Mouse (Mus musculus) heart, adult 2 months (tissue): ENCODE measurements around the gene St13. TPM values are rescaled to one million over a fixed set of nuclear protein-coding genes. Genes with fewer than 3 reads are reported as not detected.

Source experiments
- DNase-seq, 2 experiments: peaks; one replicate each; pipeline ENCODE4 v3.0.0; 2021
- H3K27ac ChIP-seq: fragments of 200-600 bp; 2 replicates; pipeline ENCODE4 v1.8.1; 2022
- H3K27me3 ChIP-seq: fragments of 200-500 bp; 2 replicates; pipeline ENCODE4 v1.6.1; 2012; ENCODE audit warnings: mild to moderate bottlenecking, low read length, inconsistent platforms, mixed read lengths; ENCODE audit not compliant: control insufficient read depth, insufficient read depth
- H3K36me3 ChIP-seq: fragments of 200-500 bp; 2 replicates; pipeline ENCODE4 v1.6.1; 2012; ENCODE audit warnings: low read length, inconsistent platforms; ENCODE audit not compliant: control insufficient read depth, insufficient read depth
- H3K4me1 ChIP-seq: fragments of 200-500 bp; 2 replicates; pipeline ENCODE4 v1.6.1; 2011; ENCODE audit warnings: low read length; ENCODE audit not compliant: control insufficient read depth, insufficient read depth
- H3K4me3 ChIP-seq: fragments of 200-600 bp; 2 replicates; pipeline ENCODE4 v1.8.1; 2022
- H3K79me2 ChIP-seq: fragments of 200-500 bp; replicated peaks from 2 replicates; pipeline ENCODE4 v1.6.1; 2012; ENCODE audit warnings: mild to moderate bottlenecking, inconsistent platforms, low read length, moderate library complexity, mixed read lengths; ENCODE audit not compliant: control insufficient read depth, insufficient read depth
- H3K9ac ChIP-seq: fragments of 200-500 bp; 2 replicates; pipeline ENCODE4 v1.6.1; 2012; ENCODE audit warnings: low read depth, mild to moderate bottlenecking, control low read depth, inconsistent platforms, low read length, mixed read lengths
- CTCF ChIP-seq: fragments of 200-600 bp; IDR thresholded peaks from 2 replicates; pipeline ENCODE4 v1.8.1; 2022; ENCODE audit warnings: antibody characterized with exemption, mild to moderate bottlenecking, moderate library complexity
- EP300 ChIP-seq: fragments of 200-500 bp; IDR thresholded peaks from 2 replicates; pipeline ENCODE4 v1.6.1; 2011; ENCODE audit warnings: low read depth, low read length, control low read depth; ENCODE audit not compliant: insufficient read depth
- POLR2A ChIP-seq: fragments of 200-500 bp; IDR thresholded peaks from 2 replicates; pipeline ENCODE4 v1.6.1; 2011; ENCODE audit warnings: mild to moderate bottlenecking, low read depth, low read length, control low read depth; ENCODE audit not compliant: insufficient read depth
- WGBS: fragments of 180-500 bp; shearing (Covaris S2); methylation state at CpG from one replicate; pipeline ENCODE4 v1.1.7; 2018; 5-methylcytosine and 5-hydroxymethylcytosine counted together
- intact Hi-C: fragments of 180-260 bp; cut with DNase I; formaldehyde crosslinking; loops from one replicate; pipeline ENCODE4 v1.15.1; 2025
- polyA plus RNA-seq: library from polyadenylated mRNA; depleted of rRNA; stranded (reverse); fragments of >200 nt; gene quantifications from 2 replicates; pipeline ENCODE4 v1.2.3, GENCODE M21; 2012
- total RNA-seq, 2 experiments: library from RNA; stranded (reverse); gene quantifications; 2 replicates each; pipeline ENCODE4 v1.2.3; 2021

St13 gene
- total and polyA plus RNA-seq, 3 experiments = 15.8 to 111 (median 108) TPM

DNA sequence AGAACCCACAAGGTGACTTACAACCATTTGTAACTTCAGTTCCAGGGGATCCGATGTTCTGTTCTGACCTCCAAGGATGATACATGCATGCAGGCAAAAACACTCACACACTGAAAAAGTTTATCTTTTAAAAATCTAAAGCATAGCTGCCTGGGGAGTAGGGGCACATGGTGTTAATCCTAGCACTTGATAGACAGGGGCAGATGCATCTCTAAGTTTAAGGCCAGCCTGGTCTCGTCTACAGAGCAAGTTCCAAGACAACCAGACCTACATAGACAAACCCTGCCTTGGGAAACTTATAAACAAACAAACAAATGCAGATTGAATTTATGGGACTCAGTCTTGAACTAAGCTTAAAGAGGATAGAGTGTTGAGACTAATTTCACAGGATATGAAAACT, 21.0 kb downstream of the St13 start:
- 92% methylated on average over 2 of the region's 2 CpGs for WGBS
- no peak overlapping the region for H3K27ac ChIP-seq
- intact Hi-C loops = no loop called here
- no peak for TF ChIP-seq CTCF
- TF ChIP-seq POLR2A = no peak
- no peak for TF ChIP-seq EP300
- H3K4me1 ChIP-seq = no peaks in the 10 kb centered on the region
- DNase-seq = no peak
- H3K27me3 ChIP-seq = no peaks in the 10 kb centered on the region
- no peak overlapping the region for H3K9ac ChIP-seq
- H3K36me3 ChIP-seq = no peaks in the 10 kb centered on the region; the same call in none of the 2 replicates
- no peaks in the 10 kb centered on the region for H3K79me2 ChIP-seq
- no peak overlapping the region for H3K4me3 ChIP-seq

DNA sequence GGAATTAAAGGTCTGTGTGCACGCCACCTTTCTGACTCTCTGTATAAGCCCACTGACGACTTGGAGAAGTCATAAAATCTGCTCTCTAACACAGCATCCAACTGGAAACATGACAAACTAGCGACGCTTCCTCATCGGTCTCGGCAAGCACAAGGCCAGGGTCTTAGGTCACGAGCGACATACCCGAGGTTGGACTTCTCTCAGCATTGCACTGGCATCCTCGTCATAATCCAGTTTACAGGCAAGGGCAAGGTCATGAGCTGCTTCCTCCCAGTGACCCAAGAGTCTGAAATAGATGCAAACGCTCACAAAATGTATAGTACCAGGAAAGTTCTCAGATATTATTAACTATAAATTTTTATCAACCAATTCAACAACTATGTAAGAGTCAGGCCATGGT, 25.3 kb downstream of the St13 start:
- WGBS = 87% methylated on average over 11 of the region's 11 CpGs
- intact Hi-C loops = no loop called here

DNA sequence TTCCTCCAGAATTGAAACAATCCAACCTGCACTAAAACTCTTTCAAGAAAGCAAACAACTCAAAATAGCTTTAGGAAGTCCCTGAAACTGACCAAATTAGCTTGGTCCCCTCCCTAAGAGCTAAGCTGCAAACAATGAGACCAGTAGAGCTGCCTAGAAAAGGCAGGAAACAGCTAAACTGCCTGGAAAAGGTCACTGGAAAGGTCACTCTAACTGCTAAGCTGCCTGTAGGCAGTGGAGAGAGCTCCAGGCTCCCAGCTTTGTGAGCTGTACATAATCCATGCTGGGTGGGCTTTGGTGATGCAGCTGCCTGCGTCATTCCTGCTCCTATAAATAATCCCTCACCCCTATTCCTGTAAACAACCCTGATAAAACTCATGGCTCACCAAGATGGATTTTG, 29.5 kb downstream of the St13 start:
- no peaks in the 10 kb centered on the region for H3K4me1 ChIP-seq
- intact Hi-C loops = no loop called here
- TF ChIP-seq EP300 (no peak), CTCF (no peak), POLR2A (no peak)
- H3K27me3 ChIP-seq = no peaks in the 10 kb centered on the region
- H3K36me3 ChIP-seq = peaks cover 9% of the 10 kb centered on the region
- 84% methylated on average over 1 of the region's 1 CpGs for WGBS
- DNase-seq = no peak
- H3K27ac ChIP-seq = no peak overlapping the region
- H3K9ac ChIP-seq = no peak overlapping the region
- no peaks in the 10 kb centered on the region for H3K79me2 ChIP-seq
- H3K4me3 ChIP-seq = no peak overlapping the region

More for the DNA sequence above, 25.3 kb downstream of the St13 start:
- Histone ChIP-seq H3K36me3 (peaks cover 4% of the 10 kb centered on the region), H3K9ac (no peak overlapping the region), H3K79me2 (no peaks in the 10 kb centered on the region), H3K27ac (no peak overlapping the region), H3K4me1 (no peaks in the 10 kb centered on the region), H3K4me3 (no peak overlapping the region), H3K27me3 (no peaks in the 10 kb centered on the region)
- no peak for TF ChIP-seq CTCF
- TF ChIP-seq POLR2A = no peak
- no peak for TF ChIP-seq EP300
- DNase-seq = no peak

DNA sequence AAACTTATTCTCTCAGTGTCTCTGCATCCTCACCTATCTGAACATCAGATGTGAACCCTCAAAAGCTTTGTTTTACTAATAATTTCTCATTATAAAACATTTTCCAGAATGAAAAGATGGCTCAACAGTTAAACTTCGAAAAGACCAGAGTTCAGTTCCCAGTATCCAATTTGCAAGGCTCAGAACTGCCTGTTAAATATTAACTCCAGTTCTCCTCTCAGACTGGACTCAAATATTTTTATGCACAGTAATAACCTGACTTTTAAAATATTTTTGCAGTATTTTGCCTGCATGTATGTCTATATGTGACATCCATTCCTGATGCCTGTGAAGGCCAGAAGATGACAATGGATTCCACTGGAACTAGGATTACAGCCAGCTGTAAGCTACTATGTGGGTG, 31.3 kb downstream of the St13 start:
- intact Hi-C loops = no loop called here
- H3K36me3 ChIP-seq = peaks cover 9% of the 10 kb centered on the region
- H3K27ac ChIP-seq = no peak overlapping the region
- no peak overlapping the region for H3K4me3 ChIP-seq
- H3K4me1 ChIP-seq = no peaks in the 10 kb centered on the region
- TF ChIP-seq POLR2A = no peak
- TF ChIP-seq CTCF = no peak
- no peak for TF ChIP-seq EP300
- H3K27me3 ChIP-seq = no peaks in the 10 kb centered on the region
- 92% methylated on average over 1 of the region's 1 CpGs for WGBS
- no peak for DNase-seq
- H3K9ac ChIP-seq = no peak overlapping the region
- no peaks in the 10 kb centered on the region for H3K79me2 ChIP-seq

DNA sequence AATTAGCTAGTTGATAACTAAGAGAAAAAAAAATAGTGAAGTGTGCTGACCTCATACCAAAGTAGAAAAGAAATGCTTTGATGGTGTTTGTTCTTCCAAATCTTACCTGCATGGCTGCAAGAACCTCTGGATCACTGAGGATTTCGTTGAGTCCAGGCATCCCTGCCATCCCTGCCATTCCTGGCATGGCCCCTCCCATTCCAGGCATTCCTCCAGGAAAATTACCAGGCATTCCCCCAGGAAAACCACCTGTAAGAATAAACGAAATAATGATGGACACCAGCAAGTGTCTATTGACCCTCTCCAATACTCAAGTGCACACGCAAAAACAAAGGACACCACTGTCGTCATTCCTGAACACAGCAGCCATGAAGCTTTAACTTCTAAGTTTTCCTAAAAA, 33.6 kb downstream of the St13 start:
- no peaks in the 10 kb centered on the region for H3K27me3 ChIP-seq
- no peaks in the 10 kb centered on the region for H3K4me1 ChIP-seq
- no peak overlapping the region for H3K4me3 ChIP-seq
- no peaks in the 10 kb centered on the region for H3K79me2 ChIP-seq
- WGBS = 64% methylated on average over 4 of the region's 4 CpGs
- intact Hi-C loops = no loop called here
- no peak for TF ChIP-seq POLR2A
- no peak for TF ChIP-seq CTCF
- TF ChIP-seq EP300 = no peak
- no peak for DNase-seq
- H3K36me3 ChIP-seq = peaks cover 6% of the 10 kb centered on the region
- H3K27ac ChIP-seq = no peak overlapping the region
- no peak overlapping the region for H3K9ac ChIP-seq

DNA sequence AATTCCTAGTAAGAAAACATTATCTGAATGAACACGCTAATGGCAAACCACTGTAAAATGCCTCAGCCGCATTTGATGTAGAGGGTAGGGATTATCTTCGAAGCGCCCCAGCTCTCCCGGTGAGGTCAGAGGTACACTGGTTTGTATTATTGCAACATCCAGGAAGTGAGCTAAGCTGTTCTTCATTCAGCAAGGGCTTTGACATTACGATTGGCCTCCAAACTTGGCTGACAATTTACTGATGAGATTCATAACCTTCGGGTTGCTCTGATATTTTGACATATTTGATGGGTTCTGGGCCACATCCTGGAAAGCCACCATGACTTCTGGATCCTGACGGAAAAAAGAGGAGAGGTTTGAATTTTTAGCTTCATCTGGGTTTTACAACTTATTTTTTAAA, 34.6 kb downstream of the St13 start:
- H3K4me1 ChIP-seq = no peaks in the 10 kb centered on the region
- H3K9ac ChIP-seq = no peak overlapping the region
- TF ChIP-seq CTCF = no peak
- TF ChIP-seq EP300 = no peak
- no peak for TF ChIP-seq POLR2A
- intact Hi-C loops = no loop called here
- H3K4me3 ChIP-seq = no peak overlapping the region
- no peak overlapping the region for H3K27ac ChIP-seq
- H3K27me3 ChIP-seq = no peaks in the 10 kb centered on the region
- H3K79me2 ChIP-seq = no peaks in the 10 kb centered on the region
- no peak for DNase-seq
- WGBS = 66% methylated on average over 8 of the region's 8 CpGs
- H3K36me3 ChIP-seq = peaks cover 5% of the 10 kb centered on the region; the same call in 1 of the 2 replicates

DNA sequence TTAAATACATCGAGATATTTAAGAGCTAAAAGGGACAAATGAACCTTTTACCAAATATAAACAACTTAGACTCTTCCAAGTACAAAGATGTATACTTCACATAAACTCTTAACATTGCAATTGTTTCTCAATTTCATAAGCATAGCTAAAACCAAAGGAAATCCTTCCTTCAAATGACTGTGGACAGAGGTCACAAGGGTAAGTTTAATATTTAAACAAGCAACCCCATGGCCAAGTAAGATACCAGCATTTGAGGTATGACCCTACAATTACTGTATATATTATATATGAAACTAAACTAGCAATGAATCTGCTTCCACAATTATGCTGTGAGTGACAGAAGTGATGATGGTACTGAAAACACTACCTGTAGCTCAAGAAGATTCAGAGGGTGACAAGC, 35.6 kb downstream of the St13 start:
- intact Hi-C loops = no loop called here
- no peaks in the 10 kb centered on the region for H3K27me3 ChIP-seq
- TF ChIP-seq EP300 (no peak), POLR2A (no peak), CTCF (no peak)

More for the DNA sequence above, 35.6 kb downstream of the St13 start:
- no peak for DNase-seq
- H3K4me1 ChIP-seq = peaks cover 6% of the 10 kb centered on the region
- no peak overlapping the region for H3K9ac ChIP-seq
- H3K79me2 ChIP-seq = 0 out of 2 replicates have a peak, but pooled peaks cover 1% of the 10 kb centered on the region
- H3K27ac ChIP-seq = no peak overlapping the region
- H3K36me3 ChIP-seq = peaks cover 10% of the 10 kb centered on the region
- WGBS = 87% methylated on average over 1 of the region's 1 CpGs
- no peak overlapping the region for H3K4me3 ChIP-seq
